Comparison of ENCODE assay signal across 8 mouse cellular contexts in the genomic region with DNA sequence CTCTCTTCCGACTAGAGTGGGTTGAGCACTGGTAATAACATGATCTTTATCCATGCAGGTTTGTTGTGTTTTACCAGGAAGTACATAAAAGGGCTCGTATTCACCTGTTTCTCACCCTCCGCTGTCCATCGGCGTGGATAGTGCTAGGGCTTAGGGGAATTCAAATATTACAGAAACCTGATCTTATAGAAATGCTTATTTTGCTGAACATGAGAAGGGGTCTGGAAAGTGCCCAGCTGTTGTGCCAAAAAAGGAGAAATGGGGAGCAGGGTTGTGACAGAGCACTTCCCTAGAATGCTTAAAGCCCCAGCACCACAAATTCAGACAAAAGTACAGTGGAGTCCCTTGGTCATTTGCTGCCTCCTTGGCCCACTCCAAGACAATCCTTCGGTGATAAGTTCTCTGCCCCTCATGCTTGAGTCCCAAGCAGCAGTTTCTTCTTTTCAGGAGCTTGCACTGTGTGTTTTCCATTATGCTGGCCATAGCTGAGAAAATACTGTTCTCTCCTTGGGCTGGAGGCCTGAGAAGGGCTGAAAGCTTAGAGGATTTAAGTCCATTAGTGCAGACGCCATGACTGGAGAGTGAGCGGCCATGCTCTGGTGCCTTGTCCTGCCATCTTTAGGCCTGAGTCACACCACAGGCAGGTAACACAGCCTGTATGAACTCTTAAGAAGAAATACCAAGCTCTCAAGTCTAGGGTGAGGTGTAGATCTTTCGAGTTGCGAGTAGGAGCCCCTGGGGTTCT. TPM values are rescaled to one million over a fixed set of nuclear protein-coding genes. Genes with fewer than 3 reads are reported as not detected.
A peak's percentile ranks its signal among the peaks of the same experiment; 100 is the strongest.
DNase-seq lines count a peak whose midpoint lies in the region; ATAC-seq and TF ChIP-seq lines count a peak whose summit lies in the region.

No protein-coding gene starts in this region.

- TF ChIP-seq CTCF in layer of hippocampus, adult 2 months (conservative IDR thresholded peaks at IDR 0.05): no peak
- no peak for TF ChIP-seq CTCF in intestine, postnatal 0 days (IDR thresholded peaks at IDR 0.05; ENCODE audit: low read depth)

- H3K9ac ChIP-seq in embryonic facial prominence, embryonic 15.5 days: no peak overlapping the region
- peak overlapping the region; percentile 23; the same call in 1 of the 2 replicates for H3K9ac ChIP-seq in intestine, postnatal 0 days (ENCODE audit: low read depth, low read length)
- H3K9ac ChIP-seq in neural tube, embryonic 13.5 days: peak overlapping the region; percentile 81

- H3K27me3 ChIP-seq in embryonic facial prominence, embryonic 15.5 days: peaks cover 5% of the 10 kb centered on the region
- H3K27me3 ChIP-seq in intestine, postnatal 0 days (replicated peaks; ENCODE audit: control insufficient read depth, insufficient read depth, low read length): no peaks in the 10 kb centered on the region
- H3K27me3 ChIP-seq in neural tube, embryonic 13.5 days: peaks cover 8% of the 10 kb centered on the region

- H3K36me3 ChIP-seq in embryonic facial prominence, embryonic 15.5 days: peaks cover 28% of the 10 kb centered on the region
- H3K36me3 ChIP-seq in intestine, postnatal 0 days (ENCODE audit: control insufficient read depth, insufficient read depth): peaks cover 37% of the 10 kb centered on the region
- peaks cover 38% of the 10 kb centered on the region for H3K36me3 ChIP-seq in neural tube, embryonic 13.5 days

- H3K27ac ChIP-seq in layer of hippocampus, adult 2 months: peak overlapping the region; percentile 99; the same call in 1 of the 2 replicates
- no peak overlapping the region for H3K27ac ChIP-seq in embryonic facial prominence, embryonic 15.5 days (replicated peaks)
- no peak overlapping the region for H3K27ac ChIP-seq in intestine, postnatal 0 days (ENCODE audit: low read depth, low read length)
- no peak overlapping the region for H3K27ac ChIP-seq in neural tube, embryonic 13.5 days (replicated peaks)

- peak overlapping the region; percentile 96 for H3K4me2 ChIP-seq in embryonic facial prominence, embryonic 15.5 days (replicated peaks)
- H3K4me2 ChIP-seq in intestine, postnatal 0 days (replicated peaks; ENCODE audit: low read depth): peak overlapping the region; percentile 90
- peak overlapping the region; percentile 72 for H3K4me2 ChIP-seq in neural tube, embryonic 13.5 days

- peak overlapping the region; percentile 71 for H3K4me3 ChIP-seq in layer of hippocampus, adult 2 months
- H3K4me3 ChIP-seq in embryonic facial prominence, embryonic 15.5 days (replicated peaks): peak overlapping the region; percentile 83
- peak overlapping the region; percentile 66 for H3K4me3 ChIP-seq in intestine, postnatal 0 days (ENCODE audit: low read depth, low read length)
- peak overlapping the region; percentile 77 for H3K4me3 ChIP-seq in neural tube, embryonic 13.5 days

- no peak for ATAC-seq in embryonic facial prominence, embryonic 15.5 days (ENCODE audit: insufficient number of reproducible peaks, low FRiP score, low TSS enrichment, low read depth)
- ATAC-seq in intestine, postnatal 0 days: no peak
- no peak for ATAC-seq in neural tube, embryonic 13.5 days (ENCODE audit: low read depth)

- no peaks in the 10 kb centered on the region for H3K9me3 ChIP-seq in embryonic facial prominence, embryonic 15.5 days (replicated peaks)
- no peaks in the 10 kb centered on the region for H3K9me3 ChIP-seq in intestine, postnatal 0 days (ENCODE audit: control insufficient read depth)
- no peaks in the 10 kb centered on the region for H3K9me3 ChIP-seq in neural tube, embryonic 13.5 days

- no peak for DNase-seq in layer of hippocampus, adult 2 months (ENCODE audit: low spot score in 2 of 2)
- no peak for DNase-seq in layer of hippocampus, adult 8-10 months (ENCODE audit: low spot score in 2 of 2)
- DNase-seq in ovary, adult 18-20 months (ENCODE audit: low spot score): no peak
- DNase-seq in gastrocnemius, adult 8-10 months (ENCODE audit: low spot score in 2 of 2): no peak
- DNase-seq in adrenal gland, adult 2 months: no peak

- H3K4me1 ChIP-seq in embryonic facial prominence, embryonic 15.5 days: peaks cover 20% of the 10 kb centered on the region
- no peaks in the 10 kb centered on the region for H3K4me1 ChIP-seq in intestine, postnatal 0 days (replicated peaks; ENCODE audit: control insufficient read depth, insufficient read depth, low read length)
- peaks cover 24% of the 10 kb centered on the region for H3K4me1 ChIP-seq in neural tube, embryonic 13.5 days (replicated peaks)

- 76% methylated on average over 10 of the region's 10 CpGs for WGBS in embryonic facial prominence, embryonic 15.5 days
- WGBS in intestine, postnatal 0 days: 62% methylated on average over 10 of the region's 10 CpGs
- 81% methylated on average over 10 of the region's 10 CpGs for WGBS in neural tube, embryonic 13.5 days

RNA-seq across cellular contexts. Expression of a gene that starts 1.4 kb away (rescaled TPM):
- 10 to 100 TPM; 21.1 to 22.4 TPM for total RNA-seq in layer of hippocampus, adult 2 months (2021)
- total RNA-seq in layer of hippocampus, adult 8-10 months (2022): 10 to 100 TPM; 18.5 to 21.1 (median 20.6) TPM
- polyA plus RNA-seq in embryonic facial prominence, embryonic 15.5 days (2015; fragmentation: Nextera tagmentation; extraction: Ambion mirVana): 19.1 and 19.8 TPM in 2 replicates
- polyA plus RNA-seq in intestine, postnatal 0 days (2015; fragmentation: Nextera tagmentation; extraction: Ambion mirVana): 165 and 195 TPM in 2 replicates
- polyA plus RNA-seq in neural tube, embryonic 13.5 days (2015; fragmentation: Nextera tagmentation; extraction: Ambion mirVana): 21.1 and 22.3 TPM in 2 replicates
- 10 to 100 TPM; 41.7 to 53.2 (median 46.3) TPM for total RNA-seq in gastrocnemius, adult 8-10 months (2022)
- total RNA-seq in adrenal gland, adult 2 months (2021): 10 to 100 TPM; 25.4 to 43.4 TPM
- polyA plus RNA-seq in adrenal gland, adult 2 months (2012; rRNA removed): 11.7 and 16.6 TPM in 2 replicates

RNA-seq across cellular contexts. Expression of a gene that starts 11.6 kb away (rescaled TPM):
- 100 to 1,000 TPM; 135 to 137 TPM for total RNA-seq in layer of hippocampus, adult 2 months (2021)
- 100 to 1,000 TPM; 121 to 133 (median 126) TPM for total RNA-seq in layer of hippocampus, adult 8-10 months (2022)
- 47.0 and 47.3 TPM in 2 replicates for polyA plus RNA-seq in embryonic facial prominence, embryonic 15.5 days (2015; fragmentation: Nextera tagmentation; extraction: Ambion mirVana)
- 104 and 105 TPM in 2 replicates for polyA plus RNA-seq in intestine, postnatal 0 days (2015; fragmentation: Nextera tagmentation; extraction: Ambion mirVana)
- 55.7 and 59.0 TPM in 2 replicates for polyA plus RNA-seq in neural tube, embryonic 13.5 days (2015; fragmentation: Nextera tagmentation; extraction: Ambion mirVana)
- total RNA-seq in gastrocnemius, adult 8-10 months (2022): 10 to 100 TPM; 64.2 to 71.5 (median 68.6) TPM
- 100 to 1,000 TPM; 102 to 123 TPM for total RNA-seq in adrenal gland, adult 2 months (2021)
- polyA plus RNA-seq in adrenal gland, adult 2 months (2012; rRNA removed): 115 and 137 TPM in 2 replicates

RNA-seq across cellular contexts. Expression of a gene that starts 14.2 kb away (rescaled TPM):
- under 1 TPM in 1 of 2 experiments, not detected in 1; 0.34 TPM for total RNA-seq in layer of hippocampus, adult 2 months (2021)
- not detected for total RNA-seq in layer of hippocampus, adult 8-10 months (2022)
- 0.43 and 1.1 TPM in 2 replicates for polyA plus RNA-seq in embryonic facial prominence, embryonic 15.5 days (2015; fragmentation: Nextera tagmentation; extraction: Ambion mirVana)
- 17.2 and 18.3 TPM in 2 replicates for polyA plus RNA-seq in intestine, postnatal 0 days (2015; fragmentation: Nextera tagmentation; extraction: Ambion mirVana)
- polyA plus RNA-seq in neural tube, embryonic 13.5 days (2015; fragmentation: Nextera tagmentation; extraction: Ambion mirVana): 0.39 TPM in 1 of 2 replicates, not detected in the other
- 1 to 10 TPM; 2.9 to 3.8 (median 3.3) TPM for total RNA-seq in gastrocnemius, adult 8-10 months (2022)
- total RNA-seq in adrenal gland, adult 2 months (2021): 1 to 10 TPM; 5.5 to 6.7 TPM
- 11.2 and 18.5 TPM in 2 replicates for polyA plus RNA-seq in adrenal gland, adult 2 months (2012; rRNA removed)

RNA-seq across cellular contexts. Expression of a gene that starts 34.6 kb away (rescaled TPM):
- total RNA-seq in layer of hippocampus, adult 2 months (2021): 10 to 100 TPM; 34.3 to 35.8 TPM
- total RNA-seq in layer of hippocampus, adult 8-10 months (2022): 10 to 100 TPM; 32.1 to 36.8 (median 33.3) TPM
- 48.9 and 49.6 TPM in 2 replicates for polyA plus RNA-seq in embryonic facial prominence, embryonic 15.5 days (2015; fragmentation: Nextera tagmentation; extraction: Ambion mirVana)
- polyA plus RNA-seq in intestine, postnatal 0 days (2015; fragmentation: Nextera tagmentation; extraction: Ambion mirVana): 48.0 and 53.5 TPM in 2 replicates
- polyA plus RNA-seq in neural tube, embryonic 13.5 days (2015; fragmentation: Nextera tagmentation; extraction: Ambion mirVana): 63.5 and 76.1 TPM in 2 replicates
- total RNA-seq in gastrocnemius, adult 8-10 months (2022): 10 to 100 TPM; 10.5 to 13.7 (median 11.9) TPM
- total RNA-seq in adrenal gland, adult 2 months (2021): 10 to 100 TPM; 53.1 to 56.6 TPM
- polyA plus RNA-seq in adrenal gland, adult 2 months (2012; rRNA removed): 38.5 and 55.9 TPM in 2 replicates

RNA-seq across cellular contexts. Expression of a gene that starts 34.9 kb away (rescaled TPM):
- total RNA-seq in layer of hippocampus, adult 2 months (2021): 10 to 100 TPM; 43.6 to 45.0 TPM
- 10 to 100 TPM; 40.6 to 45.3 (median 41.8) TPM for total RNA-seq in layer of hippocampus, adult 8-10 months (2022)
- 43.5 and 45.3 TPM in 2 replicates for polyA plus RNA-seq in embryonic facial prominence, embryonic 15.5 days (2015; fragmentation: Nextera tagmentation; extraction: Ambion mirVana)
- 42.3 and 43.4 TPM in 2 replicates for polyA plus RNA-seq in intestine, postnatal 0 days (2015; fragmentation: Nextera tagmentation; extraction: Ambion mirVana)
- polyA plus RNA-seq in neural tube, embryonic 13.5 days (2015; fragmentation: Nextera tagmentation; extraction: Ambion mirVana): 64.6 and 74.2 TPM in 2 replicates
- 10 to 100 TPM; 31.0 to 38.6 (median 35.4) TPM for total RNA-seq in gastrocnemius, adult 8-10 months (2022)
- 10 to 100 TPM; 30.8 to 33.1 TPM for total RNA-seq in adrenal gland, adult 2 months (2021)
- polyA plus RNA-seq in adrenal gland, adult 2 months (2012; rRNA removed): 144 and 179 TPM in 2 replicates
